Mouse (Mus musculus): ENCODE measurements around the gene Mchr1. TPM values are rescaled to one million over a fixed set of nuclear protein-coding genes. Genes with fewer than 3 reads are reported as not detected.
A peak's percentile ranks its signal among the peaks of the same experiment; 100 is the strongest.

Gene Mchr1
- polyA plus RNA-seq, 1 experiment, result not detected

DNA sequence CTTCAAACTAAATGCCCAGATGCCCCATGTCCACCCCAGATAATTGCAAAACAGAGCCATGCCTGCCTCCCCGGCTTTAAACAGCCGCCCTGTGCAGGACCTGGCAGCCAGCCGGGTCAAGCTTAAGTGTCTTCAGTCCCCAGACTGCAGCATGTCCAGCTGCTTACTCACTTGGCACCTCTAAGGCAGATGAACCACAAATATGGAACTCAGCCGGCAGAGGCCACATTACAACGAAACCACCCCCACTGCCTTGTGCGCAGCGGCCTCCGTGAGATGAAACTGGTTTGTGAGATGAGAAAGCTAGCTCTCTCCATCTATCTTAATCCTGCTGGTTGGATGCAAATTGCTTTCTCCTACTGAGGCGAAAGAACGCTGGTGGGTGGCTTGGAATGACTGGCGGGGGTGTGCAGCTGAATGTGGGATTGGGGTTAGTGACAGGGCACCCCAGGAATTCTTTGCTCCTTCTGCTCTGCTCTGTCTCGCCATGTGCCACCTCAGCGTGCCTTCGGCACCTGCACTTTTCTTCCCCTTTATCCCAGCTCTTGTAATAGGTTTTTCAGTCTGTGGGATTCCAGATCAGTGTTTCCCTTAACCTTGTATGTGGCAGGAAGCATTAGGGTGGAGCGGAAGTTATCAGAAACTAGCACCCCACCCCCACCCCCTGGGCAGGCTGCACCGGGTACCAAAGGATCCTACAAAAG lies 29.2 kb downstream of the Mchr1 start:
- no peak for TF ChIP-seq POLR2A (IDR thresholded peaks at IDR 0.05; ENCODE audit: borderline replicate concordance, control insufficient read depth, low read depth, low read length)
- no peak for TF ChIP-seq CTCF (IDR thresholded peaks at IDR 0.05; ENCODE audit: control insufficient read depth, insufficient read depth, low read length)
- Histone ChIP-seq H3K27ac (ENCODE audit: control insufficient read depth, insufficient read depth, low read depth, low read length, poor library complexity) (no peak overlapping the region), H3K4me1 (ENCODE audit: control insufficient read depth, insufficient read depth, low read length) (no peaks in the 10 kb centered on the region; the same call in 1 of the 2 replicates), H3K4me3 (replicated peaks; ENCODE audit: control insufficient read depth, low read depth, low read length) (no peak overlapping the region)
- 47% methylated on average over 16 of the region's 16 CpGs for whole genome bisulfite sequencing

DNA sequence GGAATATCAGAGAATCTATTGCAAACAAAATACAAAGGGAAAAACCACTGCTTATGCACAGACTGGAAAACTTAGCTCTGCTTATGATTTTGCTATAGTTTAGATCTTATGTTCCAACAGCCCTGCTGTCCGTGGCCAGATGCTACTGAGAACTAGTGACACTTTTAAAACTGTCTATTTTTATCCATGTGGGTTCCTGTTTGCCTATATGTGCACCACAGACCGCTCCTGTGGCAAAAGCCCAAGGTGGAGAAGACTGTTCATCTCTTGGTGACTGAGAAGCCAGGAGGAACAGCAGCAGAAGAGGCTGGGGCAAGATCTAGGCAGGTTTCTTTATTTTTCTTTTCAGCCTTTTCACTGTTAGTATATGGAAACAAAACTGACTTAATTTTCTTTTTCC lies 32.1 kb downstream of the Mchr1 start:
- WGBS, result 4% methylated on average over 2 of the region's 2 CpGs
- no peak for TF ChIP-seq CTCF (IDR thresholded peaks at IDR 0.05; ENCODE audit: control insufficient read depth, insufficient read depth, low read length)
- no peak for TF ChIP-seq POLR2A (IDR thresholded peaks at IDR 0.05; ENCODE audit: borderline replicate concordance, control insufficient read depth, low read depth, low read length)

DNA sequence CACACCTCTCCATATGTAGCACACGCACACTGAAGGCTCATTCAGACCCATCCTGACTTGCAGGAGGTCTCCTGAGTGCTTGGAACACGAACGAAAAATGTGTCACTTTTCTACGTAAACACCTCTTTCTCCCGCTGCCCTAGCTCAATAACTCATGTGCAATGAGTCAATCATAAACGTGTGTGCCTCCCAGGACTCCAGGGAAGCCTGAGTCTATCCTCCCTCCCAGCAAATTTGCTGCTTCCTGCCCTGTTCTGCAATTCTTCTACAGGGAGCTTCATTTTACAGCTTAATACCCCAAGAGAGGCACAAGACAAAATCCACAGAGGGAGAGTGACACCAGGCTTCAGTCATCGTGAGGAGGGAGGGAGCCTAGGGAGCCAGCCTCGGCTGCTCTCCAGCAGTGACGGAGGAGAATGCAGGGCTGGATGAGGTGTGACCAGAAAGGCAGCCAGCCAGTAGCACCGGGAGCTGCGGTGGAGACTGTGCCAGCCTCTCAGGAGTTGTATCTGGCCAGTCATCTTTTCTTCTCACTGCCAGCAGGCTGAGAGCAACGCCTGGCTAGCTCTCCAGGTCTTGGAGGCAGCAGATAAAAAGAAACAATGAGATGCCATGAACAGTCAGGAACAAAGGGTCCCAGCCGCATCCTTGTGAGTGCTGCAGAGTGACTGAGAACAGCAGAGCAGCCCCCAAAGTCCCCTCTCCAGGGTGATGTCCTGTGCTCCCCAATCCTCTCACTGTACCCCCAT lies 37.2 kb downstream of the Mchr1 start:
- no peak overlapping the region for H3K4me3 ChIP-seq (replicated peaks; ENCODE audit: control insufficient read depth, low read depth, low read length)
- WGBS, result 47% methylated on average over 13 of the region's 13 CpGs
- no peak overlapping the region for H3K27ac ChIP-seq (ENCODE audit: control insufficient read depth, insufficient read depth, low read depth, low read length, poor library complexity)
- no peaks in the 10 kb centered on the region for H3K4me1 ChIP-seq (ENCODE audit: control insufficient read depth, insufficient read depth, low read length)
- TF ChIP-seq CTCF (IDR thresholded peaks at IDR 0.05; ENCODE audit: control insufficient read depth, insufficient read depth, low read length) (no peak), POLR2A (IDR thresholded peaks at IDR 0.05; ENCODE audit: borderline replicate concordance, control insufficient read depth, low read depth, low read length) (no peak)

More for the DNA sequence above, 32.1 kb downstream of the Mchr1 start:
- H3K27ac ChIP-seq (ENCODE audit: control insufficient read depth, insufficient read depth, low read depth, low read length, poor library complexity), result no peak overlapping the region
- no peak overlapping the region for H3K4me3 ChIP-seq (replicated peaks; ENCODE audit: control insufficient read depth, low read depth, low read length)
- no peaks in the 10 kb centered on the region for H3K4me1 ChIP-seq (ENCODE audit: control insufficient read depth, insufficient read depth, low read length)

DNA sequence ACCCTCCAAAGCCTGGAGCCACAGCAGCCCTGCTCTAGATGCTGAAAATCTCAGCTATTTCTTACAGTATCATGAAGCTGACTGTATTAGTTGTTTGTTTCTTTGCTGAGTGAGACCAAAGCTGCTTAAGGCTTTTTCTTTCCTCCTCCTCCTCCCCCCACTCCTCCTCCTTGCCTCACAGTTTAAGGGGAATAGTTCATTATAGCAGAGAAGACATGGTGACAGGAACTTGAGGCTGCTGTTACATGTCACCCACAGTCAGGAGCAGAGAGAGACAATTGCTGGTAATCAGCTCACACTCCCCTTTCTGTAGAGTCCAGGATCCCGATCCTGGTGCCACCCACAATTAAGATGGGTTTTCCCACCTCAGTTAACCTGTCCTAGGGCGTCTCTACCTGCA lies 38.1 kb downstream of the Mchr1 start:
- TF ChIP-seq POLR2A (IDR thresholded peaks at IDR 0.05; ENCODE audit: borderline replicate concordance, control insufficient read depth, low read depth, low read length) (no peak), CTCF (IDR thresholded peaks at IDR 0.05; ENCODE audit: control insufficient read depth, insufficient read depth, low read length) (no peak)
- WGBS, result 74% methylated on average over 2 of the region's 2 CpGs
- Histone ChIP-seq H3K4me3 (replicated peaks; ENCODE audit: control insufficient read depth, low read depth, low read length) (no peak overlapping the region), H3K27ac (ENCODE audit: control insufficient read depth, insufficient read depth, low read depth, low read length, poor library complexity) (no peak overlapping the region), H3K4me1 (ENCODE audit: control insufficient read depth, insufficient read depth, low read length) (no peaks in the 10 kb centered on the region)

DNA sequence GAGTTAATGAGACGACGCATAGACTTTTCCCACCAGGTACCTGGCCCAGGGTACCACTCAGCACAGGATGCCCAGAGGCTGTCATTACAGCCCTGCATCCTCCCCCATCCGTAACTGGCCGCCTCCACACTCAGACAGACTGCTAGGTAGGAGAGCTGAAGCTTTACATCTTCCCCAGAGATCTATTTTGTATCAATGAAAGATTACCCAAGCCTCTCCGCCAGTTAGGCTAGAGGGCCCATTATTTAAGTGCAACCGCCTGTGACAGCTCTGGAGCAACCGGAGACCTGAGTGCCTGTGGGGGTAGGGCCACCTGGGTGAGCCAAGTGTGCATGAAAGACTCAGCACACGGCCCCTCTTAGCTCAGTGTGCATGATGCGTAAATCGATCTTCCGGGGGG lies 42.6 kb downstream of the Mchr1 start:
- no peak overlapping the region for H3K4me3 ChIP-seq (replicated peaks; ENCODE audit: control insufficient read depth, low read depth, low read length)
- WGBS, result 54% methylated on average over 11 of the region's 11 CpGs
- H3K27ac ChIP-seq (ENCODE audit: control insufficient read depth, insufficient read depth, low read depth, low read length, poor library complexity), result 0 out of 2 replicates have a peak overlapping the region, but pooled peaks have one; percentile 11
- no peaks in the 10 kb centered on the region for H3K4me1 ChIP-seq (ENCODE audit: control insufficient read depth, insufficient read depth, low read length)
- TF ChIP-seq POLR2A (IDR thresholded peaks at IDR 0.05; ENCODE audit: borderline replicate concordance, control insufficient read depth, low read depth, low read length) (no peak), CTCF (IDR thresholded peaks at IDR 0.05; ENCODE audit: control insufficient read depth, insufficient read depth, low read length) (no peak)

DNA sequence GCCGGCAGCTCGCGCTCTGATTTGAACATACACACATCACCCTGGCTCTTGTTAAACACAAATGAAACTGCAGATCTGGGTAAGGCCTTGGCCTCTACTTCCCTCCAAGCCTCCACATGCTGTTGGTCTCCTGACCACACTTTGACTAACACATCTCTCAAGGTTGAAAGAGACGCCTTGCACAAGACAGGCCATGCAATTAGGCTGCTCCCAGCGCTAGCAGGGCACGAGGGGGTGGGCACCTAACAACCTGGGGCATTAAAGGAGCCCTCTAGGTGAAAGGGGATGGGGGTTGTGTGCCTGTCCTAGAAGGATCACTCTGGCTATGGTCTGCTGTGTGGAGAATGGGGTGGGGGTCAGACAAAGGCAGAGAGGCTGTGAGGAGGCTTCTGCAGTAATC lies 43.4 kb downstream of the Mchr1 start:
- Histone ChIP-seq H3K27ac (ENCODE audit: control insufficient read depth, insufficient read depth, low read depth, low read length, poor library complexity) (no peak overlapping the region), H3K4me1 (ENCODE audit: control insufficient read depth, insufficient read depth, low read length) (no peaks in the 10 kb centered on the region), H3K4me3 (replicated peaks; ENCODE audit: control insufficient read depth, low read depth, low read length) (no peak overlapping the region)
- no peak for TF ChIP-seq POLR2A (IDR thresholded peaks at IDR 0.05; ENCODE audit: borderline replicate concordance, control insufficient read depth, low read depth, low read length)
- 75% methylated on average over 6 of the region's 6 CpGs for WGBS

DNA sequence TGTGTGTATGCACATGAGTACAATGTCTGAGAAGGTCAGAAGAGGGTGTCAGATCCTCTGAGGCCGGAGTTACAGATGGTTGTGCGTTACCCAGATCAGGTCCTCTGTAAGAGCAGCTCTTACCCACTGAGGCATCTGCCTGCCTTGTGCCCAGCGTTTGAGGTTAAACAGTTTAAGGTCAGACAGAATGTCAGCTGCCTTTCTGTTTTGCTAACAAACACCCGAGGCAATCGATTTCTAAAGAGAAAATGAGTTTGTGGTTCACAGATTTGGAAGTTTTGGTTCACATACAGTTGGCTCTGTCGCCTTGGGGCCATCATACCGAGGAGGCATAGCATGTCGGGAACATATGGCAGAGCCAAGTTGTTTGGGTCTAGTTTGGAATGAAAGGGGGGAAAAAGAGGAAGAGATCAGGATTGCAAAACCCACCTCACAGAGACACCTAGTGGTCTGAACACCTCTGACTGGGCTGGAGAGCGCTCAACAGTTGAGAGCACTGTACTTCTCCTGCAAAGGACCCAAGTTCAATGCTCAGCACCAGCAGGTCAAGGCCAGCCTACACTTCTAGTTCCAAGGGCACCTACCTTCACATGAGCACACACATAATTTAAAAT lies 48.9 kb downstream of the Mchr1 start:
- TF ChIP-seq CTCF (IDR thresholded peaks at IDR 0.05; ENCODE audit: control insufficient read depth, insufficient read depth, low read length) (no peak), POLR2A (IDR thresholded peaks at IDR 0.05; ENCODE audit: borderline replicate concordance, control insufficient read depth, low read depth, low read length) (no peak)
- WGBS, result 69% methylated on average over 9 of the region's 9 CpGs
- Histone ChIP-seq H3K4me1 (ENCODE audit: control insufficient read depth, insufficient read depth, low read length) (no peaks in the 10 kb centered on the region; the same call in 1 of the 2 replicates), H3K27ac (ENCODE audit: control insufficient read depth, insufficient read depth, low read depth, low read length, poor library complexity) (no peak overlapping the region), H3K4me3 (replicated peaks; ENCODE audit: control insufficient read depth, low read depth, low read length) (no peak overlapping the region)

Other genes with a start within 250 kb of the Mchr1 start
- gene Mrtfa, start 44.7 kb upstream of the Mchr1 start, polyA plus RNA-seq (2011; ENCODE audit: insufficient read depth, insufficient read length, low replicate concordance, missing spikeins), result 19.4 and 53.7 TPM in 2 replicates
- 12.4 and 13.7 TPM in 2 replicates for gene Slc25a17, start 125.3 kb downstream of the Mchr1 start, polyA plus RNA-seq (2011; ENCODE audit: insufficient read depth, insufficient read length, low replicate concordance, missing spikeins)
- 60.5 and 119 TPM in 2 replicates for gene St13, start 164.6 kb downstream of the Mchr1 start, polyA plus RNA-seq (2011; ENCODE audit: insufficient read depth, insufficient read length, low replicate concordance, missing spikeins)
- 5.4 and 5.9 TPM in 2 replicates for gene Xpnpep3, start 164.6 kb downstream of the Mchr1 start, polyA plus RNA-seq (2011; ENCODE audit: insufficient read depth, insufficient read length, low replicate concordance, missing spikeins)
- not detected in 2 replicates for gene Dnajb7, start 172.8 kb downstream of the Mchr1 start, polyA plus RNA-seq (2011; ENCODE audit: insufficient read depth, insufficient read length, low replicate concordance, missing spikeins)
- gene Rbx1, start 230.8 kb downstream of the Mchr1 start, polyA plus RNA-seq (2011; ENCODE audit: insufficient read depth, insufficient read length, low replicate concordance, missing spikeins), result 106 and 185 TPM in 2 replicates